Mouse (Mus musculus): ENCODE data around the gene Spata33.
"Not testable (repeated sequence)": the region's sequence is repeated elsewhere in the genome, so short reads cannot be mapped to it uniquely, and the experiment has no call there.

Gene Spata33

DNA sequence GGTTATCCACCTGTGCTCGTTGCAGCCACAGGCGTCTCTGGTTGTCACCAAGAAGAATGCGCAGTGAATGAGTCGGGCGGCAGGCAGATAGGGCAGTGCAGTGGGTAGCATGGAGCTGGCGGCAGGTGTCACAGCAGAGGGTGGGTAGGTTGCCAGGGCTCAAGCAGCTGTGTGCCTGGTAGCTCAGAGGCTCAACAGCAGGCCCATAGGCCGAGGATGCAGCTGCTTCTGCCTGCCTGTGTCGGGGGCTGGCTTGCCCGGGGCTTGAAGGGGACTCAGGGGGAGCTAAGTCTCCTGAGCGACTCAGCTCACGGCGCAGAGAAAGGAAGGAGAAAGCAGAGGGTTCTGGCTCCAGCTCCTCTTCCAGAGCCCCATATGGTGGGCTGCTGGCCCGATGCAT is 20.7 kb downstream of the Spata33 start:
- DNase-seq (ENCODE audit: low spot score) = no peak

DNA sequence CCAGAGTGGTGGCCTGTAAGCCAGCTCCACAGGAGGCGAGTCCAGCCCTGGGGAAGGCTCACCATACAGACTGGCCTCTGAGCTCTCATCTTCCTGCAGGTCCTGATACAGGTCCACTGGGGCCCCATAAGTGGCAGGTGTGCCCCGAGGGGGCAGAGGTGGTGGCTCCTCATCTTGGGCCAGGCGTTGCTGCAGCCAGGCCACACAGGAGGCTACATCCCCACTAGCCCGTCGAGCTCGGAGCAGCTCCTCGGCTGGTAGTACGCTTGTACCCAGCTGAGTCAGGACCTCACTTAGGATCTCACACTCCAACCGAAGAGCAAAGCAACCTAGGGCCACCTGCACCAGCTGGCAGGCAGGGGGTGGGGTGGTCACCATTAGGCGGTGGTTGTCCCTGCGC is 21.1 kb downstream of the Spata33 start:
- no peak for DNase-seq (ENCODE audit: low spot score)

- DNase-seq (ENCODE audit: low spot score) = no peak
These were observed 22.4 kb downstream of the Spata33 start for GRCm38 (mm10) chr8:123234918-123235519.

DNA sequence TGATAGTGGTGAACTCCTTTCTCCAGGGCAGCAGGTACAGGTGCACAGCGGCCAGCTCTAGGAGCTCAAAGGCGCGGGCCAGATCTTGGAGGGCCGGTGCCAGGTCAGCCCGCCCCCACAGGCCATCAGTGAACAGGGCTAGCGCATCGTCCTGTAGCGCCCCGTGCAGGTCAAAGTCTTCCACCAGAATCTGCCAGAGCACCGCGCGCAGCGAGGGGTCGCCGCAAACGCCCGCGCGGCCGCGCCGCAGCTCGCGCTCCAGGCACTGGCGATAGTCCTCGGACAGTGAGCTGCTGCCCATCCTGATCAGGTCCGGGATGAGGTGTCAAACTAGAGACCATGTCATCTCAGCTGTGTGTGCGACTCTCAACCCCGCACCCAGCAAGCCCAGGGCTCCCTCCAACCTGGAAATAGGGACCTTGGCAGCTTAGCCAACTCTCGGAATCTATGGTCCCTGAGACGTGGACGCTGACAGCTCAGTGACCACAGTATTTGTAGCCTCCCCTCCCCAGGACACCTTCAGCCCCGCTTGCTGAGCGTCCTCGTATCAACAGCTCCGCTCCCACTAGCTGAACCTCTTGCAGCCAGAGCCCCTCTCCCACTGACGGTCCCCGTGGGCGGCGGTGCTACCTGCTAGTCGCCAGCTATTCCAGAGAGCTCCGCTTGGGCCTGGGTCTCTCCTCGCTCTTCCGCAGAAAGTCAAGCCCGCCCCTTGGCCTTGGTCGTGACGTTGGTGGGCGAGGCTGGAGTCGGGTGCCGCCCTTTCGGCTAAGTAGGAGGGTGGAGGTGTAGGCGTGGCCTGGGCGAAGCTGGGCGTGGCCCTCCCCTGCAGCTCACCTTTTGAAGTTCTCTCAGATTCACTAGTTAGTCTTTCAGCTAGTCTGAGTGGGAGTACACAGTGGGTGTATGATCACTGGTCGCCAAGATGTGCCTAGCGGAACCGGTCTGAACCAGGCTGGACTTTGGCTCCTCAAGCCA is 23.2 kb downstream of the Spata33 start, which contains the start of gene Spata2l:
Spata2l (minus strand) TSS at position 714 of the 978 bp plus-strand sequence.
- peak; percentile 89 for DNase-seq (ENCODE audit: low spot score)

GRCm38 (mm10) chr8:123239398-123239797 is 26.8 kb downstream of the Spata33 start:
- no peak for DNase-seq (ENCODE audit: low spot score)

GRCm38 (mm10) chr8:123242107-123242923 is 29.7 kb downstream of the Spata33 start:
- no peak for DNase-seq (ENCODE audit: low spot score)

GRCm38 (mm10) chr8:123243053-123243452 is 30.4 kb downstream of the Spata33 start:
- no peak for DNase-seq (ENCODE audit: low spot score)

DNA sequence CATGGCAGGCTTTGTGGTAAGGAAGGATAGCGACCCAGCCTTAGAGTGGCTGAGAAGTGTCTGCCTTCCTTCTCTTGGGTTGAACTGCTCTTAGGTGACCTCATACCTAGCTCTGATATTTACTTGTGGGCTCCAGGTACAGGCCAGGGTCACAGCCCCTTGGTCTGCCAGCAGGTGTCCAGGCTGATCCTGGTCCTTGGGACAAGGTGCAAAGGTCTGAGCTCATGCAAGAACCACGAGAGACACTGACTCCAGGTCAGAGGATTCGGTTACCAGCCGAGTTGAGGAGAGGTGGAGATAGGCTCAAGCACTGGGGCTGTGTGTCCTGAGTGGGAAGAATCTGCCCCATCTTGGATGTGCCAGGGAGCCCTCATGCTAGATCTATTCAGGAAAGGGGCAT is 31.8 kb downstream of the Spata33 start:
- DNase-seq (ENCODE audit: low spot score) = no peak

DNA sequence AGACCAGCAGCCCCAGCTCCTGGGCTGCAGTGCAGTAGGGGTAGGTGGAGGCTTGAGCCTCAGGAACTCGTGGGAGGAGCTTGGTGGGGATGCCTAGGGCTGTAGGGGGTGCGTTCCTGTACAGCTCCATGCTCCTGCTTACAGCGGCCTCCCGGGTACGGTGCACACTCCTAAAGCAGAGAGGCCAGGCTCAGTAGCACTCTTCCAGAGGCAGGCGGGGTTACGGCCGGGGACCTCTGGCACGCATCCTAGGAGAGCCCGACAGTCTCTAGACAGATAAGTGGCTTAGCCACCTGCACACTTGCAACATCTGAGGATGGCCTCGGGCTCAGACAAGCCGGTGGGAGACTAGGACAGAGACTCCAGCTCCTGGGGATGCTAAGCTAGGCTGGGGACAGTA is 32.9 kb downstream of the Spata33 start:
- DNase-seq (ENCODE audit: low spot score) = no peak

GRCm38 (mm10) chr8:123247748-123248147 is 35.1 kb downstream of the Spata33 start:
- no peak for DNase-seq (ENCODE audit: low spot score)

DNA sequence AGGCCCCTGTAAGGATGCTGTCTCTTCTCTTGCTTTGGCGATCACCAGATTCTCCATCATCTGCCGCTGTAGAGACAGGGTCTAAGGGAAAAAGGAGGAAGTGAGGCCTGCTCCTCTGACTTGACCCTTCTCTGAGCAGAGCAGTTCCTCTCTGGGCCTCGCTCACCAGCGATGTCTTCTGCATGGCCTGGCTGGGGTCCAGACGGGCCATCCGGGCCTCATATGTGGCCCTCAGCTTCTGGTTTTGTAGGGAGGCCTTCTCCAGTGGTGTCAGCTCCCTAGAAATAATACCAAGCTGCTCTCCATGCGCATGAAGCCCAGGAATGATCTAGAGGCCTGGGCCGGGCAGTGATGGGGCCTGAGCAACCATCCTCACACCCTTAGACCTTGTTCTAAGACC is 36.0 kb downstream of the Spata33 start:
- DNase-seq (ENCODE audit: low spot score) = no peak

DNA sequence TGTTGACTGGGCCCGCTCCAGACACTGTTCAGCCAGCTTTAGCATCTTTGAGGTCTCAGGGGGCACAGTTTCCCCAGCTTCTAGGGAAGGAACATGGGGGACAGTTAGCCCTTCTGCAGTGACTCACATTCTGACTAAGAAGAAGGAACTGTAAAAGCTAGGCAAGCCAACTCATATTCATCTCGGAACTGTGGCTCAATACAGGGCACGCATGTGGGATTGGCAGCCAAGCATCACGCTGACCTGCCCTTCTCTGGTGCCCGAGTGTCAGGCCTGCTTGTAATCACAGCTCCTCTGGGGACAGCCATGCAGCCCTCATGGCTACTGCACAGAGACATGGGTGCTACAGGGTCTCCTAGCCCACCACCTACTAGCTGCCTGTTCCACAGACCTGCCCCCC is 38.3 kb downstream of the Spata33 start:
- no peak for DNase-seq (ENCODE audit: low spot score)

DNA sequence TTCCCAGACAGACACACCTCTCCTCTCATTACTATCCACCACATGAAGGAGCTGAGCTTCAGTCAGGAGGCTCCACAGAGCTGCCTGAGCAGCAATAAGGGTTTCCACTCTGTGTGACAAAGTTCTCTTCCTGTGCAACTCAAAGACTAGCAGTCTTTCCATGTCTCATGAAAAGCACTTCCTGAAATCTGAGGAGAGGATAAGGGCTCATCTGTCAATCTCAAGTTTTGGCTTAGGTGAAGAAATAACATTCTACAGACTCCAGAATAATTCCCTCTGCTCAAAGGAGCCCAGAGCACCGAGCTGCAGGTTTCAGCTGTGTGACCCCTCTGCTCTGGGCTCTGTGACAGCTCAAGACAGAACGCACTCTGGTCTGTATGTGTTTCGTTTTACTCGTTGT is 40.3 kb downstream of the Spata33 start:
- DNase-seq (ENCODE audit: low spot score) = no peak

DNA sequence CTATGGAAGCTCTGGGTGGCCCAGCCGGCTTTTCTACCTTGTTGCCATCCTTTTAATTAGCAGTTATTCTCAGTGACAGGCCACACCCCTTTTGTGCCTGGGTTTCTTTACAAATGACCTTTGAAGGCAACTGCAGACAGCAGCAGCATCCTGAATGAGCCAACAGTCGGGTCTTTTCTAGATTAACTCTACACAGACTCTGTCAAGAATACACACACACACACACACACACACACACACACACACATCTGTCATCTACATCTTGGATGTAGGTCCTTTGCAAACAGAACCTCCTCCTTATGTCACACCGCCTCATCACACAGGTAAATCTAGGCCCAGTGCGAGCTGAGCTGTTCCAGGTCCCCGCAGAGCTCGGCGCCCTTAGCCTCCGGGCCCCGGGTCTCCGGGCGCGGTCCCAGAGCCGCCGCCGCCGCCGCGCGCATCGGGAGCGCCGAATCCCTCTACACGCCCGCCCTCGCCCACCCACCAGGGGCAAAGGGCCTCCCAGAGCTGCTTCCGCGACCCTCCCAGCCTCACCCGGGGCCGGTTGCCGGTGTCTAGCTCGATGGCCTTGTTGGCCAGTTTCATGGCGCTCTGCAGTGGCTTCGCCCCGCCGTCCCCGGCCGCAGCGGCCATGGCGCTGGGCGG is 40.9 kb downstream of the Spata33 start:
- no peak for DNase-seq (ENCODE audit: low spot score)

- DNase-seq (ENCODE audit: low spot score) = peak; percentile 81
These were observed 41.7 kb downstream of the Spata33 start, which contains the start of the genes Zfp276 and Vps9d1 for GRCm38 (mm10) chr8:123254099-123254885. TSS of gene Zfp276 (plus strand) at chr8:123254195. TSS of gene Vps9d1 (minus strand) at chr8:123254348.

DNA sequence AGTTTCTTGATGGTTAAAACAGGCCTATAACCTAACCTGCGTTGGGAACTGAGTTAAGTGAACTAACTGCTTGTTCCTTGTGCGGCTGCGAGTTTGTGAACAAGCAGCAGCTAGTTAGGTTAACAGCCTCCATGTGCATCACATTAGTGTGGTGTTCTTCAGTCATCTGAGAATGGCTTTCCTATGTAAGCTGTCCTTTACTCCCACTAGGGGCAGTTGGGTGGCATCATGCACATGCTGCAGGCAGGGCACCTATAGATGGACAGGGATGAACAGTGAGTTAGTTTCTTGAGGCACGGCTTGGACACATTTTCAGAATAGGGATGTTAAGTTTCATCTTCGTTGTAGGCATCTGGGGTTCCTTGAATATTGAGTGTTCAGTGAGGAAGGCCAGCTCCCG is 42.5 kb downstream of the Spata33 start:
- DNase-seq (ENCODE audit: low spot score) = no peak

- no peak for DNase-seq (ENCODE audit: low spot score)
These were observed 44.5 kb downstream of the Spata33 start for GRCm38 (mm10) chr8:123257114-123257513.

GRCm38 (mm10) chr8:123257593-123257992 is 45.0 kb downstream of the Spata33 start:
- not testable (repeated sequence) for DNase-seq (ENCODE audit: low spot score)

GRCm38 (mm10) chr8:123267926-123268656 is 55.5 kb downstream of the Spata33 start:
- DNase-seq (ENCODE audit: low spot score) = no peak

GRCm38 (mm10) chr8:123271147-123271546 is 58.5 kb downstream of the Spata33 start:
- no peak for DNase-seq (ENCODE audit: low spot score)

All from lung, postnatal 25 days (tissue).